Comparison of ENCODE assay signal across 10 mouse cellular contexts in the genomic region with DNA sequence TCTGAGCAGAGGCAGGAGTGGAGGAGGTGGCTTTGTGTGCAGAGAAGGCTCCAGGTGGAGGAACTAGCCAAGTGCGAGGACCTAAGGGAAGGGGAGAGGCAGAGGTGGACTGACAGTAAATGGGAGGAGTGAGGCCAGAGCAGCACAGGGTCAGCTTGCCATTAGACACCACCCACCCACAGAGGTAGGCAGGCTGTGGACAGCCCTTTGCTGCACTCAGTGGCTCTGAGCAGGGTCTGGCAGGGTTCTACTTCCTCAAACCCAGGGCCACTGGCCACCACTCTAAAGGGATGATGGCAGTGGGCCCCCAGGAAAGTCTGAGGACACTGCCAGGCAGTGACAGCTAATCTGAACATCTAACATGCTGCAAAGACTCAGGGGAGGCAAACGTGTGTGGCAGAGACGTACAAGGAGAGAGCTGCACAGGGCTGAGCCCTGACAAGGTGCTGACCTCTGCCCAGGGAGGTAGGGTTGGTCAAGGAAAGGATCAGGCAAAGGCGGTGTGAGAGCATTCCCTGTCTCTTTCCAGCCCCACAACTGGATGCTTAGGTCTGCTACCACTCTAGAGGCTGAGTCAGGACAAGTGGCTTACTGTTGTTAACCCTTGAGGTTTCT. TPM values are rescaled to one million over a fixed set of nuclear protein-coding genes. Genes with fewer than 3 reads are reported as not detected.
DNase-seq lines count a peak whose midpoint lies in the region; ATAC-seq and TF ChIP-seq lines count a peak whose summit lies in the region.
"Had no signal": no experiment of that assay in that cellular context is flagged by ENCODE, and none has a peak within 500 bp of the region (broad histone marks: within the 10 kb centered on the region; RNA-seq: fewer than 3 reads in every experiment).

No protein-coding gene starts in this region.

- in situ Hi-C loops in CH12.LX (cut with MboI; ENCODE audit: low pct_ligation_motif_present, low pct_unique_long_range_greater_than_20kb, low sequenced_read_pairs) = no loop called here

- dilution Hi-C loops in CH12.LX (cut with MboI; ENCODE audit: extremely low pct_ligation_motif_present, extremely low pct_unique_long_range_greater_than_20kb, low sequenced_read_pairs) = no loop called here

- TF ChIP-seq POLR2A in CH12.LX (IDR thresholded peaks at IDR 0.05; ENCODE audit: low read depth, low read length) = no peak

- peak overlapping the region; percentile 97 to 98 for H3K27ac ChIP-seq in heart, embryonic 14.5 days (replicated peaks in 1 of 2; ENCODE audit: control insufficient read depth in 1 of 2, insufficient read depth in 1 of 2, low read depth in 2 of 2, low read length in 2 of 2)
- peak overlapping the region; percentile 95 for H3K27ac ChIP-seq in CH12.LX (ENCODE audit: insufficient read depth, low read depth)
- no peak overlapping the region for H3K27ac ChIP-seq in embryonic facial prominence, embryonic 14.5 days (replicated peaks; ENCODE audit: low read depth, low read length)

- peak overlapping the region; percentile 84 to 96 for H3K4me3 ChIP-seq in heart, embryonic 14.5 days (ENCODE audit: control insufficient read depth in 1 of 2, insufficient read depth in 1 of 2, low read depth in 1 of 2, low read length in 2 of 2)
- H3K4me3 ChIP-seq in CH12.LX (replicated peaks in 1 of 3; ENCODE audit: low read depth in 2 of 3, low read length in 2 of 3, poor library complexity in 1 of 3) = peak overlapping the region; percentile 75 to 85 (median 76)
- H3K4me3 ChIP-seq in embryonic facial prominence, embryonic 14.5 days (ENCODE audit: low read depth, low read length) = peak overlapping the region; percentile 42; the same call in 1 of the 2 replicates

- H3K9me3 ChIP-seq in heart, embryonic 14.5 days (ENCODE audit: control insufficient read depth, low read length) = no peaks in the 10 kb centered on the region
- H3K9me3 ChIP-seq in CH12.LX (replicated peaks; ENCODE audit: low read length) = no peaks in the 10 kb centered on the region
- no peaks in the 10 kb centered on the region for H3K9me3 ChIP-seq in embryonic facial prominence, embryonic 14.5 days (ENCODE audit: control insufficient read depth, low read length)

- TF ChIP-seq CTCF in CH12.LX (conservative IDR thresholded peaks at IDR 0.05 in 1 of 2, IDR thresholded peaks at IDR 0.05 in 1 of 2; ENCODE audit: low read depth in 2 of 2, low read length in 2 of 2) = no peak

- H3K4me2 ChIP-seq in heart, embryonic 14.5 days (ENCODE audit: low read length) = peak overlapping the region; percentile 87
- peak overlapping the region; percentile 57 for H3K4me2 ChIP-seq in CH12.LX (ENCODE audit: insufficient read depth, low read depth, poor library complexity, severe bottlenecking)
- peak overlapping the region; percentile 98 for H3K4me2 ChIP-seq in embryonic facial prominence, embryonic 14.5 days (ENCODE audit: low read depth, low read length)

- no peak for DNase-seq in heart, adult 8-10 months (ENCODE audit: low spot score)
- no peak for DNase-seq in CH12.LX (ENCODE audit: extremely low read depth)
- no peak for DNase-seq in embryonic facial prominence, embryonic 14.5 days (ENCODE audit: low spot score)
- peak; percentile 57 for DNase-seq in liver
- no peak for DNase-seq in ovary, adult 18-20 months (ENCODE audit: low spot score)
- DNase-seq in frontal cortex, postnatal 14 days (ENCODE audit: low spot score in 2 of 2) = no peak
- no peak for DNase-seq in left cerebral cortex, postnatal 4 days

- H3K79me2 ChIP-seq in CH12.LX (replicated peaks; ENCODE audit: control insufficient read depth, extremely low read depth, insufficient read depth, poor library complexity, severe bottlenecking) = peaks cover 26% of the 10 kb centered on the region

- no peak for ATAC-seq in heart, embryonic 14.5 days (ENCODE audit: insufficient number of reproducible peaks, insufficient read depth, low FRiP score, low read depth)
- ATAC-seq in embryonic facial prominence, embryonic 14.5 days (ENCODE audit: low read depth) = no peak

- 25% methylated on average over 4 of the region's 4 CpGs for WGBS in heart, embryonic 14.5 days
- whole genome bisulfite sequencing in embryonic facial prominence, embryonic 14.5 days = 62% methylated on average over 4 of the region's 4 CpGs

- peaks cover 24 to 43% of the 10 kb centered on the region in 2 experiments for H3K4me1 ChIP-seq in heart, embryonic 14.5 days (ENCODE audit: control insufficient read depth in 2 of 2, insufficient read depth in 2 of 2, low read length in 2 of 2)
- peaks cover 14 to 42% of the 10 kb centered on the region in 2 experiments for H3K4me1 ChIP-seq in CH12.LX (ENCODE audit: control insufficient read depth in 1 of 2, insufficient read depth in 2 of 2)
- peaks cover 30% of the 10 kb centered on the region for H3K4me1 ChIP-seq in embryonic facial prominence, embryonic 14.5 days (ENCODE audit: control insufficient read depth, insufficient read depth, low read length)

- peaks cover 58% of the 10 kb centered on the region for H3K36me3 ChIP-seq in heart, embryonic 14.5 days (ENCODE audit: control insufficient read depth, insufficient read depth, low read length)
- peaks cover 38 to 54% of the 10 kb centered on the region in 2 experiments for H3K36me3 ChIP-seq in CH12.LX (replicated peaks in 1 of 2; ENCODE audit: control insufficient read depth in 1 of 2, insufficient read depth in 1 of 2, low read length in 1 of 2)
- H3K36me3 ChIP-seq in embryonic facial prominence, embryonic 14.5 days (ENCODE audit: control insufficient read depth, insufficient read depth, low read length) = peaks cover 61% of the 10 kb centered on the region

- H3K27me3 ChIP-seq in heart, embryonic 14.5 days (ENCODE audit: control insufficient read depth, insufficient read depth, low read length) = no peaks in the 10 kb centered on the region
- H3K27me3 ChIP-seq in CH12.LX (replicated peaks) = no peaks in the 10 kb centered on the region
- H3K27me3 ChIP-seq in embryonic facial prominence, embryonic 14.5 days (replicated peaks; ENCODE audit: control insufficient read depth, insufficient read depth, low read length) = no peaks in the 10 kb centered on the region

- no peak for TF ChIP-seq RAD21 in CH12.LX (IDR thresholded peaks at IDR 0.05; ENCODE audit: low read depth, low read length)

- TF ChIP-seq EP300 in CH12.LX (IDR thresholded peaks at IDR 0.05; ENCODE audit: low read length) = 0 out of 2 replicates have a peak, but pooled peaks have one; percentile 10

- H3K9ac ChIP-seq in heart, embryonic 14.5 days (ENCODE audit: low read length) = peak overlapping the region; percentile 98
- H3K9ac ChIP-seq in CH12.LX (ENCODE audit: insufficient read depth, low read depth) = peak overlapping the region; percentile 88
- H3K9ac ChIP-seq in embryonic facial prominence, embryonic 14.5 days (ENCODE audit: low read depth, low read length) = peak overlapping the region; percentile 45; the same call in 1 of the 2 replicates

- intact Hi-C loops in left cerebral cortex, postnatal 4 days (cut with DNase I) = no loop called here

TF ChIP-seq in CH12.LX, 34 proteins besides CTCF, POLR2A, EP300 and RAD21 (continues in another document):
- no peak for TF ChIP-seq BHLHE40 (IDR thresholded peaks at IDR 0.05; ENCODE audit: low read depth, low read length)
- TF ChIP-seq MXI1 (IDR thresholded peaks at IDR 0.05; ENCODE audit: low read depth, low read length) = no peak
- TF ChIP-seq SMC3 (IDR thresholded peaks at IDR 0.05; ENCODE audit: low read depth, low read length) = no peak
- no peak for TF ChIP-seq ETS1 (conservative IDR thresholded peaks at IDR 0.05; ENCODE audit: low read depth, low read length)
- no peak for TF ChIP-seq GABPA (IDR thresholded peaks at IDR 0.05; ENCODE audit: insufficient replicate concordance, low read depth, low read length)
- TF ChIP-seq KAT2A (IDR thresholded peaks at IDR 0.05; ENCODE audit: insufficient replicate concordance, low read length) = no peak

RNA-seq across cellular contexts. Expression of gene Ehbp1l1, which starts 2.1 kb away (rescaled TPM):
- 66.5 and 67.1 TPM in 2 replicates for polyA plus RNA-seq in heart, embryonic 14.5 days (2014; fragmentation: Nextera tagmentation; extraction: Ambion mirVana)
- 100 to 1,000 TPM; 145 to 158 (median 149) TPM for total RNA-seq in heart, adult 8-10 months (2022)
- total RNA-seq in CH12.LX (2012; rRNA removed) (52.1 and 57.0 TPM in 2 replicates), CH12.LX (2014; rRNA removed) (26.9 and 30.4 TPM in 2 replicates)
- 62.6 and 71.9 TPM in 2 replicates for polyA plus RNA-seq in CH12.LX (2012; ENCODE audit: insufficient read length, low read depth)
- polyA plus RNA-seq in embryonic facial prominence, embryonic 14.5 days (2014; fragmentation: Nextera tagmentation; extraction: Ambion mirVana) = 34.2 and 43.4 TPM in 2 replicates
- 10 to 100 TPM; 41.9 to 48.6 TPM for total RNA-seq in left cerebral cortex, postnatal 4 days (2021)

RNA-seq across cellular contexts. Expression of gene Fam89b, which starts 5.4 kb away (rescaled TPM):
- polyA plus RNA-seq in heart, embryonic 14.5 days (2014; fragmentation: Nextera tagmentation; extraction: Ambion mirVana) = 86.1 and 89.5 TPM in 2 replicates
- 10 to 100 TPM; 22.8 to 26.9 (median 24.2) TPM for total RNA-seq in heart, adult 8-10 months (2022)
- total RNA-seq in CH12.LX (2012; rRNA removed) = 13.4 and 14.5 TPM in 2 replicates
- total RNA-seq in CH12.LX (2014; rRNA removed) = 7.5 and 9.2 TPM in 2 replicates
- 4.7 and 7.5 TPM in 2 replicates for polyA plus RNA-seq in CH12.LX (2012; ENCODE audit: insufficient read length, low read depth)
- polyA plus RNA-seq in embryonic facial prominence, embryonic 14.5 days (2014; fragmentation: Nextera tagmentation; extraction: Ambion mirVana) = 101 and 111 TPM in 2 replicates
- 10 to 100 TPM; 72.4 to 72.5 TPM for total RNA-seq in left cerebral cortex, postnatal 4 days (2021)

RNA-seq across cellular contexts. Expression of gene Ltbp3, which starts 16.7 kb away (rescaled TPM):
- 35.7 and 39.0 TPM in 2 replicates for polyA plus RNA-seq in heart, embryonic 14.5 days (2014; fragmentation: Nextera tagmentation; extraction: Ambion mirVana)
- total RNA-seq in heart, adult 8-10 months (2022) = 10 to 100 TPM; 28.2 to 33.1 (median 31.7) TPM
- total RNA-seq in CH12.LX (2012; rRNA removed) = 0.17 and 0.51 TPM in 2 replicates
- total RNA-seq in CH12.LX (2014; rRNA removed) = not detected in 2 replicates
- polyA plus RNA-seq in CH12.LX (2012; ENCODE audit: insufficient read length, low read depth) = not detected in 2 replicates
- polyA plus RNA-seq in embryonic facial prominence, embryonic 14.5 days (2014; fragmentation: Nextera tagmentation; extraction: Ambion mirVana) = 59.2 and 68.0 TPM in 2 replicates
- 10 to 100 TPM; 23.8 to 23.9 TPM for total RNA-seq in left cerebral cortex, postnatal 4 days (2021)

RNA-seq across cellular contexts. Expression of gene Kcnk7, which starts 19.9 kb away (rescaled TPM):
- polyA plus RNA-seq in heart, embryonic 14.5 days (2014; fragmentation: Nextera tagmentation; extraction: Ambion mirVana) = 0.26 and 0.27 TPM in 2 replicates
- not detected for total RNA-seq in heart, adult 8-10 months (2022)
- total RNA-seq in CH12.LX (2012; rRNA removed) (not detected in 2 replicates), CH12.LX (2014; rRNA removed) (not detected in 2 replicates)
- polyA plus RNA-seq in CH12.LX (2012; ENCODE audit: insufficient read length, low read depth) = 0.26 and 0.30 TPM in 2 replicates
- polyA plus RNA-seq in embryonic facial prominence, embryonic 14.5 days (2014; fragmentation: Nextera tagmentation; extraction: Ambion mirVana) = 0.34 and 1.7 TPM in 2 replicates
- total RNA-seq in left cerebral cortex, postnatal 4 days (2021) = not detected
- total RNA-seq: gastrocnemius, adult 8-10 months; left cerebral cortex, adult 18-20 months had no signal

RNA-seq across cellular contexts. Expression of gene Pcnx3, which starts 35.3 kb away (rescaled TPM):
- polyA plus RNA-seq in heart, embryonic 14.5 days (2014; fragmentation: Nextera tagmentation; extraction: Ambion mirVana) = 15.3 and 17.3 TPM in 2 replicates
- 10 to 100 TPM; 18.0 to 21.9 (median 19.8) TPM for total RNA-seq in heart, adult 8-10 months (2022)
- total RNA-seq in CH12.LX (2012; rRNA removed) (27.2 and 28.6 TPM in 2 replicates), CH12.LX (2014; rRNA removed) (5.1 and 7.1 TPM in 2 replicates)
- polyA plus RNA-seq in CH12.LX (2012; ENCODE audit: insufficient read length, low read depth) = 28.3 and 34.5 TPM in 2 replicates
- 24.1 and 32.1 TPM in 2 replicates for polyA plus RNA-seq in embryonic facial prominence, embryonic 14.5 days (2014; fragmentation: Nextera tagmentation; extraction: Ambion mirVana)
- total RNA-seq in left cerebral cortex, postnatal 4 days (2021) = 10 to 100 TPM; 87.7 to 91.7 TPM

Comparison
In these comparisons a context has a peak if more than half of its experiments do, and no peak if none do; other contexts are left out.
1. H3K9ac ChIP-seq: peak in every context shown above with its lines; median percentile 98 in heart, embryonic 14.5 days; 88 in CH12.LX; 45 in embryonic facial prominence, embryonic 14.5 days.
2. RNA of gene Ltbp3, which starts 16.7 kb away (total RNA-seq): 28.2 to 33.1 TPM in heart, adult 8-10 months and 23.8 to 23.9 TPM in left cerebral cortex, postnatal 4 days; 0.17 to 0.51 TPM in CH12.LX; every median in the first group is over 10 times any median in the second.
3. Peak in every context shown above with its lines, with median percentiles within 50 percentile points of each other: H3K4me2 ChIP-seq and H3K4me3 ChIP-seq.